Mouse (Mus musculus): ENCODE measurements at regions not wholly inside any gene's neighbourhood (a gene's known extent, or its start where the extent isn't known, plus 50 kb on each side); places are given as distances from the start of the nearest gene placed in this dataset.
"Not testable (repeated sequence)": the region's sequence is repeated elsewhere in the genome, so short reads cannot be mapped to it uniquely, and the experiment has no call there.

DNA sequence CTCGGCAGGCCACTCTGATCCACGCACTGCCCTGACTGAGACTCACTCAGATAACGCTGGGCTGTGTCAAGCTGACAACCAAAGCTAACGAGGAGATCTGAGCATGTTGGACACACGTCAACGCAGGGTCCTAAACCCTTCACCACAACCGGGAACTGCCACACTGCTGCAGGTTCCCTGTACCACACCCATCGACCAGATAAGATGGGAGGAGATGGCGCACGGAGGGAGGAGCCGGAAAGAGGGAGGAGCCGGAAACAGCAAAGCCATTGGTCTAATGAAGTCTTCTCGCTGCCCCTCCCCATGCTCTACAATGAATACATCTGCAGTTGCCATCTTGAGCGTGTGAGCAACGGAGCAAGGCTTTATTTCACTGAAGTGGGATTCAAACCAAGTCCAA is 182.9 kb upstream of the Rpl38 start:
- in situ Hi-C loops (cut with MboI, MseI): no loop called here

DNA sequence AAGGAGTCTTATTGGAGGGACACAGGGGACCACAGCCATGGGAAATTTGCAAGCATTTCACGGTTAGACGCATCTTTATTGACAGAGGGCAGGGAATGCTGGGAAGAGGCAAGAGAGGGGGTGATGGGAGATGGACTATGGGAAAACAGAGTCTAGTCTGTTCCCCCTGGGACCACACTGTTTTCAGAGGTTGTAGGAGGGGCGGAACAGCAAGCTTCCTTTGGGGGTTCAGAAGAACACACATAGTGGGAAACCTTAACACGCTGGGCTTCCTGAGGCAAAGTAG is 183.7 kb upstream of the Rpl38 start:
- in situ Hi-C loops (cut with MboI, MseI): no loop called here

DNA sequence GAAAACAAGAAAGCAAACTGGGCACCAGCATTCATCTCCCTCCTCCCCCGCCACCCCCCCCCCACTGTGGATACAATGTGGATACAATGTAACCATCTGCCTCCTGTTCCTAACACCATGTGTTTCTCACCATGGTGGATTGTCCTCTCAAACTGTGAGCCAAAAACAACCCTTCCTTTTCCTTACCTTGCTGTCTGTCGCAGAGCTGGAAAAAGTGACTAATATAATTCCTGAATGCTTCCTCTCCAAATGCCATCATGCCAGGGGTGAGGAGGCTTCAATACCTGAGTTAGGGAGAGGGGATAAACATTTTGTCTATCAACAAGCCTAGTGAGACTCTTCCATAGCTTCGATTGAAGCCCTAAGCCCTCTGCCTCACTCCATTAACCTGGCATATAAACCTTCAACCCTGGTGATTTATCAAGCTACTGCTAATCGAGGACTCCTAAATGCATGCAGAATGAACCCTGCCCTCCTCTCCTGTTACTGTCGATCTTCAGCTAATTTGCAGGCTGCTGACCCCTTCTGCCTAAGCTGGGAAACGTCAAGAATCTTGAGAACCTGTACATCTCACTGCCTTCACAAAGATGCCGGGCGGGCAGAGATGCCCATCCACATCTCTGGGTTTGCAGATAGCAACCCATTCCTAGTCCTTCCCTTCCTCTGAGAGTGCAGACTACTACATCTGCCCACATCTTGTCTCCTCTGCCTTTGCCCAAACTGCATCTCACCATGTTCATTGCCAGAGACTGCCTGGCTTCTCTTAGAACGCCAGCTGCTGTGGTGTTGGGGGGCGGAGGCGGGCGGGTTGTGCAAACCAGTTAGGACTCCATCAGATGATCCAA is 184.3 kb upstream of the Rpl38 start:
- in situ Hi-C loops (cut with MboI, MseI): no loop called here

DNA sequence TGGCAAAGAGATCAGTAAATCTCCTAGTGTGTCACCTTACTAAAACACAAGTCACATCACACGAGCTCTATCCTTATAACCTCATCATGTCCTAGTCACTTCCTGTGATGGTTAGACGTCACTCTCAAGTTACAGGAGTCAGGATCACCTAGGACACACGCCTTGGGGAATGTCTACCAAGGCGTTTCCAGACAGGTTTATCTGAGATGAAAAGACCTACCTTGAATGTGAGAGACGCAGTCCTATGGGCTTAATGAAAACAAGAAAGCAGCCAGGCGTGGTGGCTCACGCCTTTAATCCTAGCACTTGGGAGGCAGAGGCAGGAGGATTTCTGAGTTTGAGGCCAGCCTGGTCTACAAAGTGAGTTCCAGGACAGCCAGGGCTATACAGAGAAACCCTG is 185.0 kb upstream of the Rpl38 start:
- in situ Hi-C loops (cut with MboI, MseI): not testable (repeated sequence)

DNA sequence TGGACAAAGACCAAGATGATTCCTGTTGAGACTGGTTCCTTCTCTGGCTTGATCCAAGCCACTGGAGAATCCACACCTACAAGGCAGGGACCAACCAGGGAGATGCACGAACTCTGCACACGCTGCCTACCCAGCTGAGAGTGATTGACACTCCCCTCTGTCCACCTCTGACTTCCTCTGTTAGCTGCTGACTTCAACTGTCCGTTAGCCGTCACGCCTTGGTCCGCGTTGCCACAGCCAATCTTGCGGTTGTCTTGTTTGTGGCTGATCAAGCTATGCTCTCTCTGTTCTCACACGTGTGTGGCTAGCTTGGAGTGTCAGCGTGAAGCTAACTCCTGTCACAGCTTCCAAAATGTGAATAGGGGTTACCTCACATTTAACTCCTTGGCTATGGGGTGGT is 186.3 kb upstream of the Rpl38 start:
- in situ Hi-C loops (cut with MboI, MseI): no loop called here

DNA sequence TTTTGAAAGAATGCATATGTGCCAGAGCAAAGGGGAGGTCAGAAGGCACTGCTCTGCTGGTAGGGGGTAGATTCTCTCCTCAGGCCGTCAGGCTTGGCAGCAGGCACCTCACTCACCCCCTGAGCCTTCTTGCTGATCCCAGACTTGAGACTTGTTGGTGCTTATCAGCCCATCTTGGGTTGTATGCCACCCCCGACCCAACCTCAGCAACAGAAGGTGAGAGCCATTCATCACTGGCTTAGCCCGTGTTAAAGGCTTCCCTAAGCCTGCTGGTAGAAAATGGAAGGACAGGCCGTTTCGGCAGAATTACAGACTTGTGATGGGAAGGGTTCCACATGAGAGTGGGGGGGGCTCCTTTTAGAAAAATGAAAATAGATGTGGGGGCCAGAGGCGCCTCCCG is 187.3 kb upstream of the Rpl38 start:
- in situ Hi-C loops (cut with MboI, MseI): no loop called here

DNA sequence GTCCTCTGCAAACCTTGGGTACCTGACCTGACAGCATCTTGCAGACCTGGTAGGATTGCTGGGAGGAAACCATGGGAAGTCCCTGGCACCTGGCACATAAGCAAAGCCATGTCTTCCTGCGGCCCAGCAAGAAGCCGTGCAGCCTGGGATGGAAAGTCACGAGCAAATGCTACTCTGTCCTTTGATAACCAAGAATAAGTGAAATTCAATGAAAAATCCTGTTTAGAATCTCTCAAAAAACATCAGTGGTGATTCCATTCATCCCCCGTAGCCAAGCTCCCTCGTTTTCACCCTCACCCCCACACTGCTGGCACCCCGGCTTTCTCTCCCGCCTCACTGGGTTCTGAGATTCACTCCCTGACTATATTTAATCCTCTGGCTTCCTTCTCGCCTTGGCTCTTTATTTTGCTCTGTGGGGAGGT is 188.2 kb upstream of the Rpl38 start:
- in situ Hi-C loops (cut with MboI, MseI): no loop called here

DNA sequence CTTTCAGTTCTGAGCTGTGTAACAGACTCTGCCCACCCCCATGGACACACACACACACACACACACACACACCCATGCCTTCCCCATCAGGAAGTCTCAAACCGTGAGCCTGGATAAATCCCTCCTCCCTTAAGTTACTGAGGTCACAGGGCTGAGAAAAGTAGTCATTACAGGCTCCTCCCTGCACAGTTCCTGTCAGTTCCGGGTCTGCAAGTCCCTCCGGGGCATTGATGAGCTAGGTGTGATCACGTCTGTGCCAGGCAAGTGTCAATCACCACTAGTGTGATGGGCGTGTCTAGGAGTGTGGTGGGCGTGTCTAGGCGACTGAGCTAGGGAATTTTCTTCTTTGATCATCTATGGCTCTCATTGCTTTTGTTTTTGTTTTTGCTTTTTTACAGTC is 189.6 kb upstream of the Rpl38 start:
- in situ Hi-C loops (cut with MboI, MseI): no loop called here

DNA sequence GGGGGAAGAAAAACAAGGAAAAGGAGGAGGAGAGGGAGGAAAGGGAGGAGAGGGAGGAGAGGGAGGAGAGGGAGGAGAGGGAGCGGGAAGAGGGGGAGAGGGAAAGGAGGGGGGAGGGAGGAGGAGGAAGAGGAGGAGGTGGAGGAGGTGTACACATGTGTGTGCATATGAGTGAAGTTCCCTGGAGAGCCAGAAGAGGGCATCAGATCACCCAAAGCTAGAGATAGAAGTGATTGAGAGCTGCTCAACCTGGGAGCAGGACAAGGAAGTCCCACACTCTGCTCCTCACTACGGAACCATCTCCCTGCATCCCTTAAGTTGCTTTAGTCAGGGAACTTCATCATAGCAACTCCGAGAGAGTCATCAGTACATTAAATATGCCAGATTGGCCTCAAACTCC is 191.0 kb upstream of the Rpl38 start:
- in situ Hi-C loops (cut with MboI, MseI): no loop called here

DNA sequence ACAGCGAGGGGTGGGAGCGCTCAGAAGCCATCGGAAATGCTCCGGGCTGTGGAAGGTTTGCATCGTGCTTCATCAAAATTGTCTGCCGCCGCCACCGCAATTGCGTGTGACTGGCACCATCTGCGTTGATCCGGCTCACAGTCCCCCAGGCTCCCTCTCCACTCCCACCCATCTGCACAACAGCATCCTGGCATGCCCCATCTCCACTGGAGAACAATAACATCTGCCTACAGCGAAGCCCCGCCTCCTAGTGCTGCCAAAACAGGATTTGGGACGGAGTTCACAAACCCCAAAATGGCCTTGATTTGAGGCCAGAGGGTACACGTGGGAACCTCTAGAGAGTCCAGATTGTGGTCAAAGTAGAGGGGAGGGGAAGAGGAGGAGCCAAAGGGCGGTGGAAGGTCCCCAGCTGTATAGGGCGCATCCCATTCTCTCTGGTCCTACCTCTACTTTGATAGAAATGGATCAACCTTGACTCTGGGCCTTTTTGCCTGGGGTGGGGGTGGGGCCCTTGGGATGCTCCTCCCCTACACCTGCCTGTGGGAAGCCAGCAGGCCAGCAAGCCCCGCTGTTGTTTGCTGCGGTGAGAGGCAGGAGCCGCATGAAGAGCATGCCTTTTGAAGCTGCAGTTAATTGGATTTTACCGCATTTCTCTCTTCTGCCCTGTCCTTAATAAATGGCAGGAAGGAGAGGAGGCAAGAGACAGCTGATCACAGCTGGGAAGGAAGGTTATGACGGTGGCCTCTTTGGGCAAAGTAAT is 195.6 kb upstream of the Rpl38 start:
- in situ Hi-C loops (cut with MboI, MseI): loop anchor here (5.0 kb wide), 1 partner anchor 160 kb away; no protein-coding TSS in a partner anchor

DNA sequence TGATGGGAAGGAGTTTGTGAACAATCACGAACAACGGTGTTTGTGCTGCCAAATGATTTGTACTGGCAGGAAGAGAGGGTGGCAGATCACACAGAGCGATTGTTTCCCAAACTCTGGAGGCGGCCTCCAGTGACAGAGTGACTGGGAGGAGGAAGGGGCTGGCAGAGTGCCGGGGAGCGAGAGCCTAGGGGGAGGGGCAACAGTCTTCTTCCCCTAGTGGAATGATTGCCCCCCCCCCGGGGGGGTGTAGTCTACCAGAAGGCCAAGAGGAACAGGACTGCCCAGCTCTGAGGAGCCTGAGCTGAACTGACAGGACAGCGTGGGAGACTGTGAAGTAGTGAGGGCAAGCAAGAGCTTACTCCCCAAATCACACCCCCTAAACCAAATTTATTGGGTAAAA is 199.9 kb upstream of the Rpl38 start:
- in situ Hi-C loops (cut with MboI, MseI): no loop called here

DNA sequence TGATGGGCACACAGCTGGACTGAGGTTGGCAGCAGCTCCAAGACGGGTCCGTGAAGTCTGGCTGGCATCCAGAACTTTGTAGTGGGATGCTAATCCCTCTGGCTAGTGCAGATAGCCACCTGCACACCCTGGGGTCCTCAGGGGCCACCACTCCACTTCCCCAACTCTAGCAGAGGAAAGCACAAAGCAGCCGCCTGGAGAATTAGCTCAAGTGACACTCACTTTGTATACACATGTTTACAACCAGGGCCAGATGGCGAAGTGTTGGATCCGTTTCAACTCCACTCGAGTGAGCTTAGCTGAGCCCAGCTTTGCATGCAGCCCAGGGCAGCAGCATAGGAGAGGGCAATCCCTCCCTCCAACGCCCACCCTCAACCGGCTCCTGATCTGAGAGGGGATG is 200.5 kb upstream of the Rpl38 start:
- in situ Hi-C loops (cut with MboI, MseI): no loop called here

DNA sequence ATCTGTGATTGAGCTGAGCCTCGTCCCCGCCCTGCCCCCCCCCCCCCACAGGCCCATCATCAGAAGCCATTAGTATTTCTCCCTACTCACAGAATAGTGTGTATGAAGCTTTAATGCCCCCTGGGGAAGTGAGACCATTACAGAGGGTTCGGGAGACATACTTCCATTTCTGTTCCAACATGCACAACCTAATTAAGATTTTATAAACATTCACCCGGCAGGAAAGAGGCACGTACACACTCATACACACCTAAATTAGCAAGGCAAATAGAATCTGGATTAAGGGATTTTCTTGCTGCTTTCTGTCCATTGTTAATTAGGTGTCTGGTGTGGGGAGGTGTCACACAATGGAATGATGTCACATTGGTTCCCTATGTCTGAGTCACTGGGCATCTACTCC is 202.8 kb upstream of the Rpl38 start:
- in situ Hi-C loops (cut with MboI, MseI): no loop called here

DNA sequence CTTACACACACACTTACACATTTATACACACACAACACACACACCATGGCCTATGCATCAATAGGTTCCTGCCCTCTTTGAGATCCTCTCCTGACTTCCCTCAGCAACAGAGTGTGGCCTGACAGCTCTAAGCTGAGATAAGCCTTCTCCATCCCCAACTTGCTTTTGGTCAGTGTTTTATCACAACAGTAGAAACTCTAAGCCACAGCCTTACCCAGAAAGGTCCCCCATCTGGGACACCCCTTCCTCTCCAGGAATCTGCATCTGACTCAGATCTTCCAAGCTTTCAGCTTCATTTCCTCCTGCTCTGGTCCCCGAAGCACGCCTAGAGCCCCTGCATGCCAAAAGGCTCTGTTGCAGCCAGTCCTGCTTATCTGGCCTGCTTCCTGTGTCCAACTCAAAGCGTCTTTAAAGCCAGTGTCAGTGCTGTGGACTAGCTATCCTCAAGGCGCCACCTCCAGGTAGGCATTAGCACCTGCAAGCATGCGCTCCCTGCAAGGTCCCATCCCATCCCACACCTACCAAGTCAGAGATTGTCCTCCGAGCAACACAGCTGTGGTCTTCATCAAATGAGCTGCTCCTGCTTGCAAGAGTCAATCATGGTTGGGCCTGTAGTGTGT is 205.5 kb upstream of the Rpl38 start:
- in situ Hi-C loops (cut with MboI, MseI): no loop called here

DNA sequence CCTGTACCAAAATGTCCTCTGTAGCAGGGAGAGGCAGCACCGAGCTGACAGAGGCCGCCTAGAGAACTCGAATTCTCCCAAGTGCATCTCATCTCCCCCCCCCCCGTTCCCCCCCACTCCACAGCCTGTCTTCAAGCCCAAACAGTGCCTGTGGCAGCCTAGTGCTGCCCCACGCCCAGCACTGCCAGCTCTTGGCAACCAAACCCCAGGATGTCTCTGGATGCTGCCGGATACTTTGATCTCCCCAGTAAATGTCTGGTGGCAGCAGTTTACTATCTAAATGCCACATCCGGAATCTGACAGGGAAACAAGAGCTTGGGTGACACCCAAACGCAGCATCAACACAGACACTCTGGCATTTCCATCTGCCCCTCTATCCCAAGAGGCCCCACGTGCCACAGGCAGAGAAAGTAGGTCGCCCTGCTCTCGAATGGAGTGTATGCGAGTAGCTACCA is 213.4 kb upstream of the Rpl38 start:
- in situ Hi-C loops (cut with MboI, MseI): no loop called here

DNA sequence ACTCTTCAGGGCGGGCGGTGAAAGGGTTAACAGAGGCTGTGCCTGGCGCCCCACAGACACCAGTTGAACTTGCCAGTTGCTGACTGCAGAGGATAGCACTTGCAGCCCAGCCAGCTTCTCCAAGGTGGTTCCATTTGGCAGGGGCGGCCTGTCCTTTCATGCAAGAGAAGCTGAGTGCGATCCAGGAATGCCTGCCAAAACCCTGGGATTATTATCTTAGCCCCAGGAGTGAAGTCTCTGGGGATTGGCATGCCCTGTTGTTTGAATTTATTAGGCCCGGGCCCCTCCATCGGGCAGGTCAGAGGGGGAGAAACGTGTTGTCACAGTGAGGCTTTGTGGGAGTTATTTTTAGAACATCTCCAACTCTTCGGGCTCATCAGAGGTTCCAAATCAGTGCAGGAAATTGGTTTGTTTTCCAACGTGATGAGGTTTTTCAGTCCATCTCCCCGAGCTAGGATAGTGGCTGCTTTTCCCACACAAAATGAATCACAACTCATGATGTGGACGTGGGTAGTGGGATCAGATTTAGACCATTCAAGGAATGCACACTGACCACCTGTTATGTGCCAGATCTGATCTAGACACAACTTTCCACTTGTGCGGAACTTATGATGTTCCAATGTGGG is 219.4 kb upstream of the Rpl38 start:
- in situ Hi-C loops (cut with MboI, MseI): no loop called here

DNA sequence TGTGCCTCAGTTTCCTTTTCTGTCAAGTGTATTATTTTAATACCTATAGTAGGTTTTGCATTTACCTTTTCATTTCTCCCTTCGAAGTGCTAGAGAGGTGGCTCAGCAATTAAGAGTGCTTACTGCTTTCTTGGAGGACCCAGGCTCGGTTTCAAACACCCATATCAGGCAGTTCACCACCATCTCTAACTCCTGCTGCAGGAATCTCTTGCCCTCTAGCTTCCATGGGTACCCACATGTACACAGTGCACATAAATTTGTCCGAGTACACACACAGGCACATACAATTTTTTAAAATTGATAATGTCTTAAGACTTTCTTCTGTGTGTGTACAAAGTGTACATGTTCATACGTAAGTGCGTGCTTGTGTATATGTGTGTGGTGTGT is 220.9 kb upstream of the Rpl38 start:
- in situ Hi-C loops (cut with MboI, MseI): no loop called here

DNA sequence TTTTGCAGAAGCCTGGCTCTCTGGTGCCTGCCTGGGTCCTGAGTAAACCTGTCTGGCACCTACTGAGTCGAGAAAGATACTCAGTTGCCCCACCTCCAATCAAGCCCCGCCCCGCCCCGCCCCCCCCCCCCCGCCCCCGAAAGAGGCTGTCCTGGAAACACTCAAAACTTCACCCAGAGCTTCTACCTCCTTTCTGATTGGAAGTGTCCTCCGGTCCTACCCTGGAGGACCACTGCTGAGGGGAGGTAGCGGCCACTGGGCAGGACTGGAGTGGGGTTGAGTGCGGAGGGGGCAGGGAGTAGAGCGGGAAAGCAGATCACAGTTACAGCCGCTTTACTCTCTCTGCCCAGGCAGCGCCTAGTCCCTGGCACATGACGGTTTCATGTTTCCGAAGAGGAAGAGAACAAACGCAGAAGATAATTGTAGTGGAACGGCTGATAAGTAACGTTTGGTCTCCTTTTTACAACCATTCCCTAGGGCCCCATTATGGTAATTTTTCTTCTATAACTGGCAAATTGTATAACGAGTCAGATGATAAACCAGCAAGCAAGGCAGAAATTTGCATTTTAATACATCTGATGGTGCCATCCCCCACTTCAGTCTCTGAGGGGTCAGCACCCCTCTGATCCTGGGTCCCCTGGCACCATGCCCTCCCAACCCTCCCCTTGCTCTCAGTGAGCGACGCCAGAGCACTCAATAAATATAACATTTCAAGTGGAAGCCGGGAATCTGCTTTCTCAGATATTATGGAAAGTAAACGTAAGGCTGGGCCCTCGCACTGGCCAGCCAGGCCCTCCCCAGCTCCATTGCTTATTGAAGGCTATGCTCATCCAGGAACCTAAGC is 221.5 kb upstream of the Rpl38 start:
- in situ Hi-C loops (cut with MboI, MseI): no loop called here

DNA sequence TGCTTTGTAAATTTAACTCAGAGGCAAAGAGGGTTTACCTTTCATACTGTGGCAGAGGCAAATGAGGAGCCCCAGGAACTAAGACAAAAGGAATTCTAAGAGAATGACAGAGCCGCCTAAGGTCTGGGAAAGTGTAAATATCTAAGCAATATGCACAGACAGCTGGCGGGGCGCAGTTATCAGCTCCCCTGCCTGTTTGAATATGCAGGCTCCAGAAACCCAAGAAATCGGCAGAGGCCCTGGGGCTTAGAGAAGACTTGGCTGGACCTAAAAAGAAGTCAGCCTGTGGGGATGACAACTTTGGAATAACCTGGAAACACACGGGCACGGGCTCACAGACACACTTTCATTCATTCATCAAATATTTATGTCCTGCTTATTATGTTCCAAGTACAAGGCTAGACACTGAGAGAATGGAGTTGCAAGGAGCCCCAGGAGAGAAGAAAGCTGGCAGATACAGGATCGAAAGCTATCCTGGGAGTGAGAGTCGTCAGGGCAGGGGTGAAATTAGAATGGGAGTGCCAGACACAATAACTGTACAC is 222.2 kb upstream of the Rpl38 start:
- in situ Hi-C loops (cut with MboI, MseI): no loop called here

DNA sequence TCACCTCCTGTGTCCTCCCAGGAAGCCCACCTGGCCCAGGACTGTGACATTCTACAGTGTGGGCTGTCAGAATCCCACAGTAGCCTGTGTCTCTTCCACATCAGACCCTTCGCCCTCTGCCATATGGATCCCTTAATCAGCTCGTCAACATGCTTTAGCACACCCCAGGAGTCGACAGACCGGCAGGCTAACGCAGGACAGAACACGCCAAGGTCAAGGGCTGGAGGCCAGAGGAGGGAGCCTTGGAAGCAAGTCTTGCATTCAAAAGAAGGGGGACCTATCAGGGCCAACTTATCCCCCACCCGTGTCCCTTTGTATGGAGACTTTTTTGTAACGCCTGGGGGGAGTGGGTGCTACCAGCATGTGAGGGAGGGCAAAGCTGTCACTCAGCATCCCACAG is 224.1 kb upstream of the Rpl38 start:
- in situ Hi-C loops (cut with MboI, MseI): no loop called here

DNA sequence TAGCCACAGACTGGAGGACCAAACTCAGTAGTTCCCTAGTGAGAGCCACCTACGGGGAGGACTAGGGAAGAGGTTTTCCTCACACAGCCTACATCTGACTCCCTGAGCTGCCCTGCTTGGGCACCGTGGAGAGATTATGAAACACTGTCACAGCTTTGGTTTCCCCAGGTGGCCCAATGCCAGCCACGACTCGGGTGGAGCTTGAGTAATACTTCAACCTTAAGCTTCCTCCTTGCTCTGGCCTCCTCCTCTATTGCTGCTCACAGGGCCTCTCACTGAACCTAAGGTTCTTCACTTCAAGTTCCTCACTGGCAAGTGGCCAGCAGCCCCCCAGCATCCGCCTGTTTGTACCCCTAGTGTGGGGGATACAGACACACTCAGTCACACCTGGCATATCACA is 224.9 kb upstream of the Rpl38 start:
- in situ Hi-C loops (cut with MboI, MseI): no loop called here

Data from T-helper 2 cell (primary cell).